Mouse (Mus musculus) G1E (cell line): Measurements from ENCODE around the gene Bmf.

Experiments
- CTCF ChIP-seq: IDR thresholded peaks from 2 replicates; pipeline ENCODE4 v1.5.1; 2012; ENCODE audit warnings: low read depth, low read length, inconsistent platforms, mixed read lengths
- GATA1 ChIP-seq: IDR thresholded peaks from 2 replicates; pipeline ENCODE4 v1.6.1; 2012; ENCODE audit warnings: borderline replicate concordance, low read length, inconsistent platforms, mixed read lengths
- GATA2 ChIP-seq: IDR thresholded peaks from 2 replicates; pipeline ENCODE4 v1.6.1; 2012; ENCODE audit warnings: low read depth, low read length, inconsistent platforms, borderline replicate concordance
- POLR2AphosphoS5 ChIP-seq: IDR thresholded peaks from 2 replicates; pipeline ENCODE4 v1.6.1; 2012; ENCODE audit warnings: low read depth, low read length, inconsistent platforms; ENCODE audit not compliant: insufficient replicate concordance
- TAL1 ChIP-seq: conservative IDR thresholded peaks from 2 replicates; pipeline ENCODE4 v1.6.1; 2012; ENCODE audit warnings: low read depth, low read length, inconsistent platforms, mixed read lengths

GRCm38 (mm10) chr2:118539040-118539439 is 10.4 kb downstream of the Bmf start:
- TF ChIP-seq CTCF: no peak
- TF ChIP-seq TAL1: no peak
- no peak for TF ChIP-seq GATA1
- no peak for TF ChIP-seq POLR2AphosphoS5
- no peak for TF ChIP-seq GATA2
